Mouse (Mus musculus): Measurements from ENCODE around the gene Vash2. TPM values are rescaled to one million over a fixed set of nuclear protein-coding genes. Genes with fewer than 3 reads are reported as not detected.

The Vash2 gene
- polyA plus RNA-seq, 1 experiment from 2014 or later = 61.0 TPM

DNA sequence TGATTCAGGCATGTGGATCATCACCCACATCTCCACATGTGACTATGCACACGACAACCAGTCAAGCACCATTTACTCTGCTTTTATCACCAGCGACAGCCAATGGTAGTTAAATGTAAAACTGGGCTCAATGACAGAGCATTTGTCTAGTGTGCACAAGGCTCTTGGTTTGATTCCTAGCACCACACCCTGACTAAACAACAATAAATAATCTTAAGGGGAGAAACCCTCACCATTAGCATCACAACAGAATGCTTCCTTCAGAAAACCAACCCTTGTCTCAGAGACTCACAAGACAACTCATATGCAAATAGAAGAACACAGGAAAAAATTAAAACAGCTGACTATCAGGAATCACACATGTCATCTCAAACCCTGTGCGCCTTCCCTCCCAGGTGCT is 35.2 kb upstream of the Vash2 start:
- DNase-seq (ENCODE audit: low spot score) (no peak), ATAC-seq (ENCODE audit: low FRiP score) (no peak)
- no peaks in the 10 kb centered on the region for H3K4me1 ChIP-seq (replicated peaks; ENCODE audit: control insufficient read depth, insufficient read depth, low read length)
- 95% methylated on average over 3 of the region's 3 CpGs for WGBS
- H3K27me3 ChIP-seq (ENCODE audit: control insufficient read depth, insufficient read depth, low read length) = no peaks in the 10 kb centered on the region
- H3K9ac ChIP-seq (ENCODE audit: low read depth, low read length) = no peak overlapping the region
- H3K4me3 ChIP-seq (ENCODE audit: low read depth, low read length) = no peak overlapping the region
- H3K27ac ChIP-seq (ENCODE audit: low read depth, low read length) = no peak overlapping the region
- 0 out of 2 replicates have a peak, but pooled peaks cover 6% of the 10 kb centered on the region for H3K36me3 ChIP-seq (ENCODE audit: control insufficient read depth, insufficient read depth, low read length)
- H3K4me2 ChIP-seq (replicated peaks; ENCODE audit: low read depth, low read length) = no peak overlapping the region
- no peaks in the 10 kb centered on the region for H3K9me3 ChIP-seq (ENCODE audit: control insufficient read depth, low read length)

DNA sequence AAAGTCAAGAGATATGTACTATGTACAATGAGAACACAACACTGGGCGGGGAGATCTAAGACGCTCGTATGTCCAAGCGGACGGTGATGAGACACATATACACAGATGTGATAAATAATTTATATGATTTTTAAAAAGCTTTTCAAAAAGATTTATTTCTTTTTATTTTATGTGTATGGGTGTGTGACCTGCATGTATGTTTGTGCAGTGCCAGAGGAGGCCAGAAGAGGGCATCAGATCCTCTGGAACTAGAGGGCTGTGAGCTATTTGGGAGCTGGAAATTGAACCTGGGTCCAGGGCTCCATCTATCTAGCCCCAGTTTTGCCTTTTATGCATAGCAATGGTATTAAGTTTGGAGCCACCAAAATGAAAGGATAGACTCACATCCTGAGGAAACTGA is 29.6 kb upstream of the Vash2 start:
- no peak for DNase-seq (ENCODE audit: low spot score)
- no peak for ATAC-seq (ENCODE audit: low FRiP score)
- Histone ChIP-seq H3K4me3 (ENCODE audit: low read depth, low read length) (no peak overlapping the region), H3K4me1 (replicated peaks; ENCODE audit: control insufficient read depth, insufficient read depth, low read length) (no peaks in the 10 kb centered on the region), H3K27me3 (ENCODE audit: control insufficient read depth, insufficient read depth, low read length) (no peaks in the 10 kb centered on the region), H3K9me3 (ENCODE audit: control insufficient read depth, low read length) (no peaks in the 10 kb centered on the region), H3K4me2 (replicated peaks; ENCODE audit: low read depth, low read length) (no peak overlapping the region), H3K27ac (ENCODE audit: low read depth, low read length) (no peak overlapping the region), H3K9ac (ENCODE audit: low read depth, low read length) (no peak overlapping the region), H3K36me3 (ENCODE audit: control insufficient read depth, insufficient read depth, low read length) (0 out of 2 replicates have a peak, but pooled peaks cover 2% of the 10 kb centered on the region)
- 97% methylated on average over 5 of the region's 5 CpGs for WGBS

DNA sequence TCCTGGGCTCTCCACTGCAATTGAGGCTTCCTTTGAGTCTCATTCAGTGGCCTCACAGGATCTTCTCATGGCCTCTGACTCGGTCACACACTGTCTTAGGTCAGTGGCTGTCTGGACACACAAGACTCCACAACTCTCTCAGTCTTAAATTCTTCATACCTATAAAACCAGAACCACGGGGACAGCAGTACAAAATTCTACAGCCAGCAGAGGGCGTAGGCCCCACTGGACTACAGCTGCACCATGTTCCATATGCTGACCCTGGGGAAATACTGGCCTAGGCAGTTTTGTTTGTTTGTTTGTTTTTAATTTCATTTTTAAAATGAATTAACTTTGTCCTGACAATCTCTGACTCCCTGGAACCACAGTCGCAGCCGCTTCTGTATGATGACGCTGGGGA is 23.1 kb upstream of the Vash2 start:
- Histone ChIP-seq H3K4me1 (replicated peaks; ENCODE audit: control insufficient read depth, insufficient read depth, low read length) (no peaks in the 10 kb centered on the region), H3K36me3 (ENCODE audit: control insufficient read depth, insufficient read depth, low read length) (no peaks in the 10 kb centered on the region), H3K4me3 (ENCODE audit: low read depth, low read length) (no peak overlapping the region), H3K9ac (ENCODE audit: low read depth, low read length) (no peak overlapping the region), H3K4me2 (replicated peaks; ENCODE audit: low read depth, low read length) (no peak overlapping the region), H3K27ac (ENCODE audit: low read depth, low read length) (no peak overlapping the region), H3K27me3 (ENCODE audit: control insufficient read depth, insufficient read depth, low read length) (no peaks in the 10 kb centered on the region), H3K9me3 (ENCODE audit: control insufficient read depth, low read length) (0 out of 2 replicates have a peak, but pooled peaks cover 5% of the 10 kb centered on the region)
- DNase-seq (ENCODE audit: low spot score) (peak; percentile 26), ATAC-seq (ENCODE audit: low FRiP score) (no peak)
- WGBS = 55% methylated on average over 6 of the region's 6 CpGs

DNA sequence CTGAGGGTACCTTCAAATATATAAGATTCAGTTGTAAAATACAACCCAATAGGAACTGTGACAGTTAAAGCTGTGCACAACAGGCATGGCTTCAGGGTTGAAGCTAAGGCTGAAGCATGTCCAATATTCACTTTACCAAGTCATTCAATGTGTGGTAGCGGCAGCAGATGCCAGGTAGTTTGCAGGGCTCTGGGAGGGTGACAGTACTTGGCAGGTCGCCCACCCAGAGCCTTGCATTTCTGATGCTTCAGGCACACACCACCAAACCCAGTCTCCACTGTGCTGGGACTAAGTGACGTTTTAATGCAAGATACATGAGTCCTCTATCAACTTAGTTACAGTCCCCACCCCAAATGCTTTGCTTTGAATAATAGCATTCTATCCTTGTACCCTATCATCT is 21.6 kb upstream of the Vash2 start:
- Histone ChIP-seq H3K4me2 (replicated peaks; ENCODE audit: low read depth, low read length) (no peak overlapping the region), H3K9ac (ENCODE audit: low read depth, low read length) (no peak overlapping the region), H3K27me3 (ENCODE audit: control insufficient read depth, insufficient read depth, low read length) (no peaks in the 10 kb centered on the region), H3K4me3 (ENCODE audit: low read depth, low read length) (no peak overlapping the region), H3K36me3 (ENCODE audit: control insufficient read depth, insufficient read depth, low read length) (no peaks in the 10 kb centered on the region), H3K4me1 (replicated peaks; ENCODE audit: control insufficient read depth, insufficient read depth, low read length) (no peaks in the 10 kb centered on the region), H3K27ac (ENCODE audit: low read depth, low read length) (no peak overlapping the region), H3K9me3 (ENCODE audit: control insufficient read depth, low read length) (0 out of 2 replicates have a peak, but pooled peaks cover 5% of the 10 kb centered on the region)
- ATAC-seq (ENCODE audit: low FRiP score) (no peak), DNase-seq (ENCODE audit: low spot score) (no peak)
- WGBS = 89% methylated on average over 3 of the region's 3 CpGs

DNA sequence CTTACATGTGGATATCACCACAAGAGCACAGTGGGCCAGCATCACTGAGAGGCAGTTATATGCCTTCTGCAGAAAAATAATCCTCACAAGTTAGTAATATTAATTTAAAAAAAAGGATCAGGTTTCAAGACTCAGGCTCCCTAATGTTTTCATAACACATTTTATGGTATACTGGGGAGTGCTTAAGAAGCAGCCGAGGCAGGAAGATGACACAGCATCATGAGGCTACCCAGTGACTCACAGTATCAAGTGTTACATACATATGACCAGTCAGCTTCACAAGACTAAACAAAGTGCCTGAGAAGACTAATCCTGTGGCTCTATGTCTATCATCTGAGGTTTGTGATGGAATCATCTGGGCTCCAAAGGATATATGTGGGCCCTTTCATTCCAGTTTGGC is 18.9 kb upstream of the Vash2 start:
- Histone ChIP-seq H3K36me3 (ENCODE audit: control insufficient read depth, insufficient read depth, low read length) (no peaks in the 10 kb centered on the region), H3K9ac (ENCODE audit: low read depth, low read length) (no peak overlapping the region), H3K27ac (ENCODE audit: low read depth, low read length) (no peak overlapping the region), H3K4me2 (replicated peaks; ENCODE audit: low read depth, low read length) (no peak overlapping the region), H3K4me1 (replicated peaks; ENCODE audit: control insufficient read depth, insufficient read depth, low read length) (no peaks in the 10 kb centered on the region), H3K27me3 (ENCODE audit: control insufficient read depth, insufficient read depth, low read length) (no peaks in the 10 kb centered on the region), H3K9me3 (ENCODE audit: control insufficient read depth, low read length) (0 out of 2 replicates have a peak, but pooled peaks cover 5% of the 10 kb centered on the region), H3K4me3 (ENCODE audit: low read depth, low read length) (no peak overlapping the region)
- no peak for ATAC-seq (ENCODE audit: low FRiP score)
- 95% methylated on average over 1 of the region's 1 CpGs for whole genome bisulfite sequencing
- no peak for DNase-seq (ENCODE audit: low spot score)

DNA sequence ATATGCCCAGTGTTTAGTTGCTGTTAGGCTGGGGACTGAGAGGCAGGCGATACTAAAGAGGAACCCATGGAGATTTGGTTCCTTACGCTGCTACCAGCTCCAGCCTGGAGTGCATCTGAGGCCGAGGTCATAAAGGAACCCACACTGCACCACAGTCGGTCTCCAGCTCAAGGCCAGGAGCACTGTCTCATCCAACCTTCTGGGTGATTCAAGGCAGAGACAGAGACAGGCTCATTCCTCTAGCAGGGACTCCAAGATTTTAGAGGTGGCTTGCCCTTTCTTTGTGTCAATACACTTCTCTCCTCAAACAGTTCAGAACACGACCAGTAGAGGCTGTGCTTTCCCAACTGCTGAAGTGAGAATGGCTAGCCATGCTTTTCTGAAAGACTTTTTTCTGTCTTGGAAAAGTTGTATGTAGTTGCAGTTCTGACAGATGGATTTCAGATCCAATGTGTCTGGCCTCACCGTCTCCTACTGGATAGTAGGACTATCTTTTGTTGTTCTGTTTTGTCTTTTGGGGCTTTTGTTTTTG is 17.3 kb upstream of the Vash2 start:
- H3K4me1 ChIP-seq (replicated peaks; ENCODE audit: control insufficient read depth, insufficient read depth, low read length) = no peaks in the 10 kb centered on the region
- no peak overlapping the region for H3K27ac ChIP-seq (ENCODE audit: low read depth, low read length)
- DNase-seq (ENCODE audit: low spot score) = no peak
- ATAC-seq (ENCODE audit: low FRiP score) = no peak
- H3K36me3 ChIP-seq (ENCODE audit: control insufficient read depth, insufficient read depth, low read length) = no peaks in the 10 kb centered on the region
- H3K27me3 ChIP-seq (ENCODE audit: control insufficient read depth, insufficient read depth, low read length) = no peaks in the 10 kb centered on the region
- WGBS = 70% methylated on average over 6 of the region's 6 CpGs
- no peak overlapping the region for H3K4me3 ChIP-seq (ENCODE audit: low read depth, low read length)
- H3K9ac ChIP-seq (ENCODE audit: low read depth, low read length) = no peak overlapping the region
- H3K9me3 ChIP-seq (ENCODE audit: control insufficient read depth, low read length) = 0 out of 2 replicates have a peak, but pooled peaks cover 5% of the 10 kb centered on the region
- no peak overlapping the region for H3K4me2 ChIP-seq (replicated peaks; ENCODE audit: low read depth, low read length)

DNA sequence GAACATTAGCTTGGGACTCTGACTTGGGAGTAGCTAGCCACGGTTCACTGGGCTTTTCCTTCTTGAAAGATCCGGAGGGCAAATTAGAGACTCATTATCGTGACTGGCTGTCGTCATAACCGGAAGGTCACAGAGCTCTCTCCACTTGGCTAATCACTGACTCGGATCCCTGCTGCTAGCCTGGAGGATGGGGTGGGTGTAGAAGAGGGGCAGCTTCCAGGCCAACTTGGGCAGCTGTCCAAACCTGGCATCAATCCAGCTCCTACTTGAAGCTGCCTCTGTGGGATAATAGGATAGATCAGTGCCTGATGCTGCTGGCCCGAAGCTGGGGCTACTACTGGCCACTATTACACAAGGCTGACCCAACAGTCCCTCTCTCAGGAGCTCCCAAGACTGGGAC is 16.5 kb upstream of the Vash2 start:
- ATAC-seq (ENCODE audit: low FRiP score) = no peak
- H3K4me2 ChIP-seq (replicated peaks; ENCODE audit: low read depth, low read length) = no peak overlapping the region
- DNase-seq (ENCODE audit: low spot score) = no peak
- H3K4me3 ChIP-seq (ENCODE audit: low read depth, low read length) = no peak overlapping the region
- no peaks in the 10 kb centered on the region for H3K36me3 ChIP-seq (ENCODE audit: control insufficient read depth, insufficient read depth, low read length)
- 0 out of 2 replicates have a peak, but pooled peaks cover 5% of the 10 kb centered on the region for H3K9me3 ChIP-seq (ENCODE audit: control insufficient read depth, low read length)
- H3K27ac ChIP-seq (ENCODE audit: low read depth, low read length) = no peak overlapping the region
- H3K4me1 ChIP-seq (replicated peaks; ENCODE audit: control insufficient read depth, insufficient read depth, low read length) = no peaks in the 10 kb centered on the region
- 69% methylated on average over 7 of the region's 7 CpGs for WGBS
- H3K9ac ChIP-seq (ENCODE audit: low read depth, low read length) = no peak overlapping the region
- H3K27me3 ChIP-seq (ENCODE audit: control insufficient read depth, insufficient read depth, low read length) = no peaks in the 10 kb centered on the region

DNA sequence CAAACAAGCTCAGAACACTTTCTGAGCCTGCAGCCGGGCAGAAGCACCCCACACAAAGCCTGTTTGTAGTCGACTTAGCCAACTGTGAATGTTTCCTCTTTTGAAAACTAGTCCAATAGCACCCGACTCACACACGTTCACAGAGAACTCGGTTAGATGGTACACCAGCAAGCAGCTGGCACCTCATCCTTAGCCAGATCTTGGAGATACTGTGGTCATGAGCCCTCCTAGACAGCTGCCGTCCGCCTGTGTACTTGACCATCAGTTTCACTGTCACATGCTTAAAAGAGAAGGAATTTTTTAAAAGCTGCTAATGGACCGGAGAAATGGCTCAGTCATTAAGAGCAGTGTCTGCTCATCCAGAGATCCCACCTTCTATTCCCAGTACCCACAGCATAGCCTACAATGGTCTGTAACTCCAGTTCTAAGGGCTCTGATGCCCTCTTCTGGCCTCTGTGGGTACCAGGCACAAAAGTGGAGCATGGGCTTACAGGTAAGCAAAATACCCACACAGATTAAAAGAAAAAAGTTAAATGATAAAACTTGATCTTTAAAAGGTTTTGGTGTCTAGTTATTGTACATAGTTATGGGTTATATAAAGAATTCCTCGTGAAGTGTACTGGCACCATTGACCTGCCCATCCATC is 10.5 kb upstream of the Vash2 start:
- H3K36me3 ChIP-seq (ENCODE audit: control insufficient read depth, insufficient read depth, low read length) = no peaks in the 10 kb centered on the region
- DNase-seq (ENCODE audit: low spot score) (no peak), ATAC-seq (ENCODE audit: low FRiP score) (no peak)
- H3K4me3 ChIP-seq (ENCODE audit: low read depth, low read length) = no peak overlapping the region
- H3K27ac ChIP-seq (ENCODE audit: low read depth, low read length) = no peak overlapping the region
- 83% methylated on average over 9 of the region's 9 CpGs for WGBS
- H3K9ac ChIP-seq (ENCODE audit: low read depth, low read length) = no peak overlapping the region
- H3K4me2 ChIP-seq (replicated peaks; ENCODE audit: low read depth, low read length) = no peak overlapping the region
- H3K27me3 ChIP-seq (ENCODE audit: control insufficient read depth, insufficient read depth, low read length) = no peaks in the 10 kb centered on the region
- no peaks in the 10 kb centered on the region for H3K9me3 ChIP-seq (ENCODE audit: control insufficient read depth, low read length)
- H3K4me1 ChIP-seq (replicated peaks; ENCODE audit: control insufficient read depth, insufficient read depth, low read length) = no peaks in the 10 kb centered on the region

DNA sequence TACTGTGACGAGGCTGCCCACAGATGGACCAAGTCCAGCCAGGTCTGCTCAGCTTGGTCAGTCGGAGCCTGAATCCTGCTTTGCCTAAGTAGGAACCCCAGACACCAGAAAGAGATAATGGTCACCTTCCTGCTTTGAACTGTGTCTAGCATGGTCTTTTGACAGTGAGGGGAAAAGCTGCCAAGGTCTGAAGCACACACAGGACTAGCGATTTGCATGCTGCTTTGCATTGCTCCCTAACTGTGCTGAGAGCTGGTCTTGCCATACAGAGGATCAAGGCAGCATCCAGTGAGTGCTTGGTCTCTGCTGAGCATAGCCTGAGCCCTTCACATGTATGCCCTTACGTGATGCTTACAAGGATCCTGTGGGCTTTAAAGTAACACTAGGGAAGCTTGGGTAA is 2.3 kb upstream of the Vash2 start:
- Histone ChIP-seq H3K27ac (ENCODE audit: low read depth, low read length) (no peak overlapping the region), H3K9me3 (ENCODE audit: control insufficient read depth, low read length) (no peaks in the 10 kb centered on the region), H3K4me1 (replicated peaks; ENCODE audit: control insufficient read depth, insufficient read depth, low read length) (peaks cover 4% of the 10 kb centered on the region; the same call in 1 of the 2 replicates), H3K27me3 (ENCODE audit: control insufficient read depth, insufficient read depth, low read length) (no peaks in the 10 kb centered on the region), H3K36me3 (ENCODE audit: control insufficient read depth, insufficient read depth, low read length) (no peaks in the 10 kb centered on the region), H3K4me3 (ENCODE audit: low read depth, low read length) (no peak overlapping the region), H3K4me2 (replicated peaks; ENCODE audit: low read depth, low read length) (no peak overlapping the region), H3K9ac (ENCODE audit: low read depth, low read length) (no peak overlapping the region)
- DNase-seq (ENCODE audit: low spot score) (no peak), ATAC-seq (ENCODE audit: low FRiP score) (no peak)
- 83% methylated on average over 4 of the region's 4 CpGs for WGBS
